Mouse (Mus musculus) lung, postnatal 36 days (tissue): ENCODE data around the gene Pink1.
A peak's percentile ranks its signal among the peaks of the same experiment; 100 is the strongest.

Experiments used
- DNase-seq: peaks from one replicate; pipeline ENCODE4 v3.0.0; 2022; ENCODE audit warnings: mixed read lengths

Pink1 gene

GRCm38 (mm10) chr4:138326077-138326695 lies at the start of gene Pink1:
Pink1 (minus strand) TSS chr4:138326307.
- peak; percentile 96 for DNase-seq

GRCm38 (mm10) chr4:138375117-138375516 lies 49.0 kb upstream of the Pink1 start:
- no peak for DNase-seq

- DNase-seq = no peak
These were observed 44.9 kb upstream of the Pink1 start for GRCm38 (mm10) chr4:138370996-138371516.

- peak; percentile 6 for DNase-seq
These were observed 42.6 kb upstream of the Pink1 start for GRCm38 (mm10) chr4:138368498-138369260.

GRCm38 (mm10) chr4:138367641-138368497 lies 41.8 kb upstream of the Pink1 start, which contains the start of gene Cda:
Cda (minus strand) TSS chr4:138367992.
- DNase-seq = peak; percentile 92

GRCm38 (mm10) chr4:138366561-138366960 lies 40.5 kb upstream of the Pink1 start:
- DNase-seq = no peak

- DNase-seq = no peak
These were observed 37.4 kb upstream of the Pink1 start for GRCm38 (mm10) chr4:138363511-138363910.

- no peak for DNase-seq
These were observed 36.8 kb upstream of the Pink1 start for GRCm38 (mm10) chr4:138362883-138363282.

GRCm38 (mm10) chr4:138361370-138361821 lies 35.3 kb upstream of the Pink1 start:
- no peak for DNase-seq

- no peak for DNase-seq
These were observed 32.1 kb upstream of the Pink1 start for GRCm38 (mm10) chr4:138358176-138358575.

GRCm38 (mm10) chr4:138356551-138356950 lies 30.4 kb upstream of the Pink1 start:
- peak; percentile 49 for DNase-seq

GRCm38 (mm10) chr4:138356141-138356540 lies 30.0 kb upstream of the Pink1 start:
- DNase-seq = peak; percentile 30

GRCm38 (mm10) chr4:138355496-138355895 lies 29.4 kb upstream of the Pink1 start:
- no peak for DNase-seq

- DNase-seq = no peak
These were observed 27.5 kb upstream of the Pink1 start for GRCm38 (mm10) chr4:138353438-138354171.

- DNase-seq = no peak
These were observed 26.6 kb upstream of the Pink1 start for GRCm38 (mm10) chr4:138352692-138353091.

- no peak for DNase-seq
These were observed 25.7 kb upstream of the Pink1 start for GRCm38 (mm10) chr4:138351821-138352220.

- no peak for DNase-seq
These were observed 22.6 kb upstream of the Pink1 start for GRCm38 (mm10) chr4:138348716-138349115.

GRCm38 (mm10) chr4:138347280-138347679 lies 21.2 kb upstream of the Pink1 start:
- DNase-seq = no peak

GRCm38 (mm10) chr4:138344891-138345545 lies 18.9 kb upstream of the Pink1 start:
- peak; percentile 43 for DNase-seq

GRCm38 (mm10) chr4:138343341-138343837 lies 17.3 kb upstream of the Pink1 start:
- DNase-seq = no peak

GRCm38 (mm10) chr4:138342778-138343177 lies 16.7 kb upstream of the Pink1 start:
- DNase-seq = no peak
